Mouse (Mus musculus): ENCODE data around the gene Ggnbp2. TPM values are rescaled to one million over a fixed set of nuclear protein-coding genes. Genes with fewer than 3 reads are reported as not detected.
"Not testable (repeated sequence)": the region's sequence is repeated elsewhere in the genome, so short reads cannot be mapped to it uniquely, and the experiment has no call there.

The Ggnbp2 gene
- polyA plus RNA-seq, 1 experiment from 2014 or later: 47.2 TPM

DNA sequence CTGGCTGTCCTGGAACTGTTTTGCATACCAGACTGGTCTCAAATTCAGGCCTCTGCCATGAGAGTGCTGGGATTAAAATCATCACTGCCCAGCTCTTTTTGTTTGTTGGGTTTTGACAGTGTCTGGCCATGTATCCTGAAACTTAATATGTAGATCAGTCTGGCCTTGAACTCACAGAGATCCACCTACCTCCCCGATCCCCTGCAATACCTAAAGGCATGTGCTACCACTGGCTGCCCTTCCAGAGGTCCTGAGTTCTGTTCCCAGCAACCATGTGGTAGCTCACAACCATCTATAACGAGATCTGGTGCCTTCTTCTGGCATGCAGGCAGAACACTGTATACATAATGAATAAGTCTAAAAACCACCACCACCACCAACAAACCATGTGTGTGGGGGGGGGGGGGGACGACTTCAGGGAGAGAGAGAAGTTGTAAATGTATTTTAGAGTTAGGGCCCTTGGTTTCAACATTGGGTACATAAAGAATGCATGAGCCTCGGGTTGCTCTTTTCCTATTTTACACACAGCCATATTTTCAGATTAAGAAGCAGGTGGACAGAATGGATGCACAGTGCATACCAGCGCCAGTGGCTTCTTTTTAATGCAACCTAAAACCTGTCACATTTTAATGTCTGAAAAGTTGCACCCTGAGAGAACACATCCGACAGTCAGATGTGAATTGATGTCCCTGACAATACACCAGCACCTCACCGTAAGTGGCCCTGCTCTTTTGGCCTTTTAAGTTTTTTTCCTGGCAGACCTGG, 8.6 kb upstream of the Ggnbp2 start:
- Histone ChIP-seq H3K27ac (peak overlapping the region; percentile 97), H3K4me3 (peak overlapping the region; percentile 97), H3K27me3 (no peaks in the 10 kb centered on the region), H3K9ac (peak overlapping the region; percentile 85), H3K36me3 (peaks cover 13% of the 10 kb centered on the region), H3K9me3 (replicated peaks) (no peaks in the 10 kb centered on the region), H3K4me1 (replicated peaks) (peaks cover 17% of the 10 kb centered on the region), H3K4me2 (peak overlapping the region; percentile 98)
- WGBS: 18% methylated on average over 7 of the region's 7 CpGs
- ATAC-seq (replicated peaks; ENCODE audit: insufficient number of reproducible peaks, insufficient read depth, low FRiP score, low read depth): no peak

- not testable (repeated sequence) for ATAC-seq (replicated peaks; ENCODE audit: insufficient number of reproducible peaks, insufficient read depth, low FRiP score, low read depth); H3K9ac ChIP-seq; H3K36me3 ChIP-seq; H3K27me3 ChIP-seq; H3K27ac ChIP-seq; H3K4me3 ChIP-seq; H3K9me3 ChIP-seq (replicated peaks); H3K4me2 ChIP-seq
- WGBS: 73% methylated on average over 1 of the region's 1 CpGs
- H3K4me1 ChIP-seq (replicated peaks): peaks cover 16% of the 10 kb centered on the region
These were observed 5.4 kb upstream of the Ggnbp2 start for GRCm38 (mm10) chr11:84876020-84876419.

DNA sequence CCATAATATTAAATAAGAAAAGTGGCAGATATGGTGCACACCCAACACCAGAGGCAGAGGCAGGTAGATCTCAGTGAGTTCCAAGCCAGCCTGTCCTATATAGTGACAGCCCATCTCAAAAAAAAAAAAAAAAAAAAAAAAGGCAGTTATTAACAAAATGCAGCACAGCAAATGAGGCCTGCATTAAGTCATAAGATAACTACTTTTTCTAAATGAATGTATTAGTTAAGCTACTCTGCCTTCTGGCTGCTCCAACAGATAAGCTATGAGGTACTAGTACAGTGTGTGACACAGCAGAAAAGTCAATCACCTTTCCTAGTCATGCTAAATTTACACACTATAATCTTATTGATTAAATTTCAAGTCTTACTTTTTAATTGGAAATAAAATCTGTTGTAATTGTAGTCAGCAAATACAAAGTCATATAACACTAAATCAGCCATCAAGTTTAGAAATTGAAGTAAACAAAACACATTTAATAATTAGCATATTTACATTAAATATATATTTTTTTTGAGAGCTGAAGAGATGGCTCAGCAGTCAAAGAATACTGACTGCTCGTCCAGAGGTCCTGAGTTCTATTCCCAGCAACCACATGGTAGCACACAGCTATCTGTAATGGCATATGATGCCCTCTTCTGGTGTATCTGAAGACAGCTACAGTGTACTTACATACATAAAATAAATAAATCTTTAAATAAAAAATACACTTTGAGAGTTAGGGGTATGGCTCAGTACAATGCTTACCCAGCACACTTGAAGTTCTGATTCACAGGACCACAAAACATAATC, 2.6 kb upstream of the Ggnbp2 start:
- peaks cover 6% of the 10 kb centered on the region; the same call in 1 of the 2 replicates for H3K36me3 ChIP-seq
- 68% methylated on average over 1 of the region's 1 CpGs for WGBS
- no peak overlapping the region for H3K9ac ChIP-seq
- H3K27me3 ChIP-seq: no peaks in the 10 kb centered on the region
- peaks cover 10% of the 10 kb centered on the region for H3K4me1 ChIP-seq (replicated peaks)
- H3K4me3 ChIP-seq: no peak overlapping the region
- ATAC-seq (replicated peaks; ENCODE audit: insufficient number of reproducible peaks, insufficient read depth, low FRiP score, low read depth): no peak
- H3K27ac ChIP-seq: no peak overlapping the region
- H3K9me3 ChIP-seq (replicated peaks): no peaks in the 10 kb centered on the region
- no peak overlapping the region for H3K4me2 ChIP-seq

DNA sequence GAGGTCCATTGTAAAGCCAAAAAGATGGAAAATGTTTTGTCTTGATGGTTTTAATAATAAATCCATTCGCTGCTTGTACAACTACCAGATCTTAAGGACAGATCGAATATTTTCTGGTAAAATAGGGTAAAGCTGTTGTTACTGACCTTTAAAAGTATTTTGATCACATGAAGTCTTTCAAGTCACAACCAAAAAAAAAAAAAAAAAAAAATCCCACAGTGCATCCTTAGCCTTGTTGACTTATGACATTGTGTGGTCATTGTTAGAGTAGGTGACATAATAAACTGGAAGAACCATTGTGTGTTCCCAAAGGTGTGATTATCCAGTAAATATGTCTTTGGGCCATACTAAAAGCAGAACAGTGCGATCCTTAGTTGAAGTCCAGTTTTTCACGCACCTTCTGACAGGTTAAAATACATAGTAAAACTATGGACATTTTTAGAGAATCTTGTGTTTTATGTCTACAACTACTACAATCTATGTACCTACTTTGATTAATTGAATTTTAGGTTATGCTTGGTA, 992 bp upstream of the Ggnbp2 start:
- peak overlapping the region; percentile 96 for H3K9ac ChIP-seq
- no peak for ATAC-seq (replicated peaks; ENCODE audit: insufficient number of reproducible peaks, insufficient read depth, low FRiP score, low read depth)
- H3K27me3 ChIP-seq: no peaks in the 10 kb centered on the region
- no peaks in the 10 kb centered on the region for H3K9me3 ChIP-seq (replicated peaks)
- peaks cover 17% of the 10 kb centered on the region for H3K4me1 ChIP-seq (replicated peaks)
- 0 out of 2 replicates have a peak, but pooled peaks cover 6% of the 10 kb centered on the region for H3K36me3 ChIP-seq
- peak overlapping the region; percentile 100 for H3K27ac ChIP-seq
- peak overlapping the region; percentile 64 for H3K4me2 ChIP-seq
- WGBS: 70% methylated on average over 4 of the region's 4 CpGs
- peak overlapping the region; percentile 84 for H3K4me3 ChIP-seq

- peak; percentile 36; the same call in 1 of the 2 replicates for ATAC-seq (replicated peaks; ENCODE audit: insufficient number of reproducible peaks, insufficient read depth, low FRiP score, low read depth)
- H3K4me3 ChIP-seq: peak overlapping the region; percentile 84
- H3K9me3 ChIP-seq (replicated peaks): no peaks in the 10 kb centered on the region
- H3K9ac ChIP-seq: peak overlapping the region; percentile 96
- peak overlapping the region; percentile 64 for H3K4me2 ChIP-seq
- under 1% methylated on average over 10 of the region's 10 CpGs for WGBS
- peak overlapping the region; percentile 100 for H3K27ac ChIP-seq
- H3K4me1 ChIP-seq (replicated peaks): peaks cover 20% of the 10 kb centered on the region
- H3K36me3 ChIP-seq: 0 out of 2 replicates have a peak, but pooled peaks cover 6% of the 10 kb centered on the region
- no peaks in the 10 kb centered on the region for H3K27me3 ChIP-seq
These were observed 429 bp upstream of the Ggnbp2 start for GRCm38 (mm10) chr11:84871046-84871445.

GRCm38 (mm10) chr11:84869537-84870232, 932 bp downstream of the Ggnbp2 start:
- Histone ChIP-seq H3K27me3 (no peaks in the 10 kb centered on the region), H3K4me1 (replicated peaks) (peaks cover 26% of the 10 kb centered on the region), H3K9ac (peak overlapping the region; percentile 89), H3K36me3 (0 out of 2 replicates have a peak, but pooled peaks cover 6% of the 10 kb centered on the region), H3K4me2 (peak overlapping the region; percentile 81), H3K9me3 (replicated peaks) (no peaks in the 10 kb centered on the region), H3K27ac (peak overlapping the region; percentile 100), H3K4me3 (peak overlapping the region; percentile 84)
- ATAC-seq (replicated peaks; ENCODE audit: insufficient number of reproducible peaks, insufficient read depth, low FRiP score, low read depth): peak; percentile 82
- under 1% methylated on average over 58 of the region's 61 CpGs for WGBS

DNA sequence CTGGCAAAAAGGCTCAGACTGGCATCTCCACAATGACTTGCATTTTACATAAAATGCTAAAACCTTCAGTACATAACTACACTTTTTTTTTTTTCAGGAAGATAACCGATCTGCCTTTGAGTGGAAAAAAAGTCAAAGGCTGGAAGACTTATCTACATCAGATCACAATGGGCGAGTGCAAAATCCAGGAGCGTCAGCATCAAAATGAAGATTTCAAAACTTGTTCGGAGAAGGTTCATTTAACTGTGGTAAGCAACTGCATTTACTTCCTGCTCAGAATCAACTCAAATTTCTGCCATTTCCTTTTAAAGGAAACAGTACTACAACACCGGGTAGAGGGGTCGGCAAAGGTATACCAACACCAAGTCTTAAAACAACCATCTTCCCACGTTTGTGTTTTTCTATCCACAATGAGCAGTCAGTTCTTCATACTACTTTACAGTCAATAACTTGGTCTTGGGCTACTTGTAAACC, 1.8 kb downstream of the Ggnbp2 start:
- Histone ChIP-seq H3K9ac (peak overlapping the region; percentile 89), H3K4me1 (replicated peaks) (peaks cover 26% of the 10 kb centered on the region), H3K9me3 (replicated peaks) (no peaks in the 10 kb centered on the region), H3K4me2 (peak overlapping the region; percentile 81), H3K27me3 (no peaks in the 10 kb centered on the region), H3K4me3 (peak overlapping the region; percentile 84), H3K27ac (peak overlapping the region; percentile 100), H3K36me3 (0 out of 2 replicates have a peak, but pooled peaks cover 6% of the 10 kb centered on the region)
- ATAC-seq (replicated peaks; ENCODE audit: insufficient number of reproducible peaks, insufficient read depth, low FRiP score, low read depth): no peak
- 4% methylated on average over 7 of the region's 7 CpGs for WGBS

GRCm38 (mm10) chr11:84867586-84867985, 3.0 kb downstream of the Ggnbp2 start:
- no peak for ATAC-seq (replicated peaks; ENCODE audit: insufficient number of reproducible peaks, insufficient read depth, low FRiP score, low read depth)
- H3K4me3 ChIP-seq: no peak overlapping the region
- H3K36me3 ChIP-seq: 0 out of 2 replicates have a peak, but pooled peaks cover 6% of the 10 kb centered on the region
- H3K27ac ChIP-seq: no peak overlapping the region
- WGBS: 84% methylated on average over 2 of the region's 2 CpGs
- peaks cover 26% of the 10 kb centered on the region for H3K4me1 ChIP-seq (replicated peaks)
- H3K27me3 ChIP-seq: no peaks in the 10 kb centered on the region
- H3K4me2 ChIP-seq: no peak overlapping the region
- no peaks in the 10 kb centered on the region for H3K9me3 ChIP-seq (replicated peaks)
- no peak overlapping the region for H3K9ac ChIP-seq

GRCm38 (mm10) chr11:84865268-84865667, 5.3 kb downstream of the Ggnbp2 start:
- Histone ChIP-seq H3K4me2 (no peak overlapping the region), H3K4me1 (replicated peaks) (peaks cover 22% of the 10 kb centered on the region), H3K27me3 (no peaks in the 10 kb centered on the region), H3K9ac (no peak overlapping the region), H3K4me3 (no peak overlapping the region), H3K27ac (no peak overlapping the region), H3K36me3 (peaks cover 17% of the 10 kb centered on the region), H3K9me3 (replicated peaks) (no peaks in the 10 kb centered on the region)
- WGBS: 46% methylated on average over 2 of the region's 2 CpGs
- ATAC-seq (replicated peaks; ENCODE audit: insufficient number of reproducible peaks, insufficient read depth, low FRiP score, low read depth): no peak

- 90% methylated on average over 6 of the region's 6 CpGs for WGBS
- Histone ChIP-seq H3K4me1 (replicated peaks) (no peaks in the 10 kb centered on the region), H3K4me2 (no peak overlapping the region), H3K9me3 (replicated peaks) (no peaks in the 10 kb centered on the region), H3K9ac (no peak overlapping the region), H3K36me3 (peaks cover 62% of the 10 kb centered on the region), H3K27ac (no peak overlapping the region), H3K4me3 (no peak overlapping the region), H3K27me3 (no peaks in the 10 kb centered on the region)
- ATAC-seq (replicated peaks; ENCODE audit: insufficient number of reproducible peaks, insufficient read depth, low FRiP score, low read depth): no peak
These were observed 15.3 kb downstream of the Ggnbp2 start for GRCm38 (mm10) chr11:84855285-84855684.
